Mouse (Mus musculus) cerebellum, adult 2 months (tissue): Measurements from ENCODE around the gene Rogdi.
A peak's percentile ranks its signal among the peaks of the same experiment; 100 is the strongest.

Experiments
- CTCF ChIP-seq: fragments of 200-500 bp; IDR thresholded peaks from 2 replicates; pipeline ENCODE4 v1.5.1; 2011; ENCODE audit warnings: low read depth, mild to moderate bottlenecking, control low read depth, low read length, moderate library complexity, borderline replicate concordance; ENCODE audit not compliant: insufficient read depth
- POLR2A ChIP-seq: fragments of 200-500 bp; IDR thresholded peaks from 2 replicates; pipeline ENCODE4 v1.6.1; 2011; ENCODE audit warnings: low read length, control low read depth, borderline replicate concordance; ENCODE audit not compliant: insufficient read depth

GRCm38 (mm10) chr16:5013054-5013838 is at the start of gene Rogdi:
- TF ChIP-seq POLR2A (peak; percentile 93), CTCF (0 out of 2 replicates have a peak, but pooled peaks have one; percentile 13)
